Mouse (Mus musculus) embryonic facial prominence, embryonic 14.5 days (tissue): Measurements from ENCODE around the gene Pdzd2. TPM values are rescaled to one million over a fixed set of nuclear protein-coding genes. Genes with fewer than 3 reads are reported as not detected.

Experiments used
- ATAC-seq: fragments of 200-750 bp; cut with Nextera tagmentation; 2 replicates; pipeline ENCODE4 v1.8.0; 2017; ENCODE audit warnings: low read depth, moderate number of reproducible peaks, moderate TSS enrichment
- DNase-seq: peaks from one replicate; pipeline ENCODE4 v3.0.0-alpha.2; 2015; ENCODE audit warnings: low spot score
- H3K27ac ChIP-seq: fragments of 300-500 bp; sonication (generic); replicated peaks from 2 replicates; pipeline ENCODE4 v1.5.1; 2014; ENCODE audit warnings: low read depth, mild to moderate bottlenecking, low read length, moderate library complexity
- H3K27me3 ChIP-seq: fragments of 300-500 bp; sonication (generic); replicated peaks from 2 replicates; pipeline ENCODE4 v1.6.1; 2014; ENCODE audit warnings: low read length; ENCODE audit not compliant: control insufficient read depth, insufficient read depth
- H3K36me3 ChIP-seq: fragments of 300-500 bp; sonication (generic); 2 replicates; pipeline ENCODE4 v1.6.1; 2014; ENCODE audit warnings: low read length, mixed read lengths; ENCODE audit not compliant: control insufficient read depth, insufficient read depth
- H3K4me1 ChIP-seq: fragments of 300-500 bp; sonication (generic); 2 replicates; pipeline ENCODE4 v1.6.1; 2014; ENCODE audit warnings: antibody characterized with exemption, low read length; ENCODE audit not compliant: control insufficient read depth, insufficient read depth
- H3K4me2 ChIP-seq: fragments of 300-500 bp; sonication (generic); 2 replicates; pipeline ENCODE4 v1.6.1; 2014; ENCODE audit warnings: low read depth, mild to moderate bottlenecking, low read length, moderate library complexity, mixed read lengths
- H3K4me3 ChIP-seq: fragments of 300-500 bp; sonication (generic); 2 replicates; pipeline ENCODE4 v1.5.1; 2014; ENCODE audit warnings: low read depth, mild to moderate bottlenecking, low read length
- H3K9ac ChIP-seq: fragments of 300-500 bp; sonication (generic); 2 replicates; pipeline ENCODE4 v1.6.1; 2014; ENCODE audit warnings: low read depth, mild to moderate bottlenecking, low read length, moderate library complexity, mixed read lengths
- H3K9me3 ChIP-seq: fragments of 300-500 bp; sonication (generic); 2 replicates; pipeline ENCODE4 v1.6.1; 2016; ENCODE audit warnings: low read length; ENCODE audit not compliant: control insufficient read depth
- WGBS: fragments of 180-500 bp; shearing (Covaris S2); extraction: QIAGEN DNeasy Blood & Tissue Kit; methylation state at CpG from one replicate; pipeline ENCODE4 v1.1.7; 2014; 5-methylcytosine and 5-hydroxymethylcytosine counted together
- polyA plus RNA-seq: library from polyadenylated mRNA; unstranded; fragments of >200 nt; fragmentation: Nextera tagmentation; extraction: Ambion mirVana; gene quantifications from 2 replicates; pipeline ENCODE4 v1.2.1, GENCODE M21; 2014

The Pdzd2 gene
- polyA plus RNA-seq, 1 experiment from 2014 or later, result 28.0 TPM

GRCm38 (mm10) chr15:12346916-12347315 is 392.8 kb downstream of the Pdzd2 start:
- whole genome bisulfite sequencing, result 90% methylated on average over 3 of the region's 3 CpGs
- DNase-seq, result no peak
- H3K27ac ChIP-seq, result no peak overlapping the region
- peaks cover 61% of the 10 kb centered on the region for H3K36me3 ChIP-seq
- H3K27me3 ChIP-seq, result no peaks in the 10 kb centered on the region
- no peaks in the 10 kb centered on the region for H3K4me1 ChIP-seq
- no peak overlapping the region for H3K4me3 ChIP-seq
- H3K4me2 ChIP-seq, result no peak overlapping the region
- no peak for ATAC-seq
- no peaks in the 10 kb centered on the region for H3K9me3 ChIP-seq
- H3K9ac ChIP-seq, result no peak overlapping the region

GRCm38 (mm10) chr15:12341401-12341758 is 398.3 kb downstream of the Pdzd2 start:
- Histone ChIP-seq H3K4me2 (no peak overlapping the region), H3K27ac (peak overlapping the region; percentile 22; the same call in 1 of the 2 replicates), H3K4me3 (no peak overlapping the region), H3K4me1 (0 out of 2 replicates have a peak, but pooled peaks cover 5% of the 10 kb centered on the region), H3K27me3 (no peaks in the 10 kb centered on the region), H3K9me3 (no peaks in the 10 kb centered on the region), H3K9ac (no peak overlapping the region), H3K36me3 (peaks cover 34% of the 10 kb centered on the region)
- ATAC-seq (peak; percentile 86), DNase-seq (peak; percentile 55)
- WGBS, result 52% methylated on average over 4 of the region's 4 CpGs

- DNase-seq (no peak), ATAC-seq (no peak)
- Histone ChIP-seq H3K4me1 (0 out of 2 replicates have a peak, but pooled peaks cover 5% of the 10 kb centered on the region), H3K27me3 (no peaks in the 10 kb centered on the region), H3K9ac (no peak overlapping the region), H3K4me2 (no peak overlapping the region), H3K4me3 (no peak overlapping the region), H3K36me3 (peaks cover 28% of the 10 kb centered on the region), H3K27ac (peak overlapping the region; percentile 22; the same call in 1 of the 2 replicates), H3K9me3 (no peaks in the 10 kb centered on the region)
- 69% methylated on average over 5 of the region's 5 CpGs for WGBS
Measured at GRCm38 (mm10) chr15:12340536-12341400, 399.0 kb downstream of the Pdzd2 start.

GRCm38 (mm10) chr15:12337779-12338137 is 402.0 kb downstream of the Pdzd2 start:
- DNase-seq, result no peak
- Histone ChIP-seq H3K4me3 (no peak overlapping the region), H3K9me3 (no peaks in the 10 kb centered on the region), H3K27me3 (no peaks in the 10 kb centered on the region), H3K4me2 (no peak overlapping the region), H3K4me1 (0 out of 2 replicates have a peak, but pooled peaks cover 5% of the 10 kb centered on the region), H3K27ac (no peak overlapping the region), H3K9ac (no peak overlapping the region), H3K36me3 (peaks cover under 1% of the 10 kb centered on the region; the same call in 1 of the 2 replicates)
- WGBS, result 53% methylated on average over 3 of the region's 3 CpGs
- no peak for ATAC-seq

- no peaks in the 10 kb centered on the region for H3K27me3 ChIP-seq
- H3K36me3 ChIP-seq, result no peaks in the 10 kb centered on the region
- H3K4me2 ChIP-seq, result no peak overlapping the region
- H3K4me3 ChIP-seq, result no peak overlapping the region
- no peak overlapping the region for H3K9ac ChIP-seq
- no peak overlapping the region for H3K27ac ChIP-seq
- DNase-seq (no peak), ATAC-seq (no peak)
- 86% methylated on average over 4 of the region's 4 CpGs for WGBS
- no peaks in the 10 kb centered on the region for H3K9me3 ChIP-seq
- H3K4me1 ChIP-seq, result 0 out of 2 replicates have a peak, but pooled peaks cover 5% of the 10 kb centered on the region
Measured at GRCm38 (mm10) chr15:12337030-12337778, 402.5 kb downstream of the Pdzd2 start.

- H3K4me2 ChIP-seq, result no peak overlapping the region
- no peaks in the 10 kb centered on the region for H3K36me3 ChIP-seq
- H3K4me1 ChIP-seq, result peaks cover 13% of the 10 kb centered on the region
- 87% methylated on average over 4 of the region's 4 CpGs for WGBS
- no peak overlapping the region for H3K4me3 ChIP-seq
- DNase-seq, result no peak
- H3K9ac ChIP-seq, result no peak overlapping the region
- no peaks in the 10 kb centered on the region for H3K9me3 ChIP-seq
- H3K27ac ChIP-seq, result no peak overlapping the region
- ATAC-seq, result no peak
- H3K27me3 ChIP-seq, result no peaks in the 10 kb centered on the region
Measured at GRCm38 (mm10) chr15:12334381-12334780, 405.3 kb downstream of the Pdzd2 start.

- no peak for ATAC-seq
- Histone ChIP-seq H3K4me3 (no peak overlapping the region), H3K27me3 (no peaks in the 10 kb centered on the region), H3K4me2 (no peak overlapping the region), H3K27ac (no peak overlapping the region; the same call in 1 of the 2 replicates), H3K36me3 (no peaks in the 10 kb centered on the region), H3K4me1 (peaks cover 14% of the 10 kb centered on the region), H3K9ac (no peak overlapping the region), H3K9me3 (no peaks in the 10 kb centered on the region)
- 38% methylated on average over 1 of the region's 1 CpGs for WGBS
- DNase-seq, result no peak
Measured at GRCm38 (mm10) chr15:12331300-12331699, 408.4 kb downstream of the Pdzd2 start.

GRCm38 (mm10) chr15:12330892-12331291 is 408.8 kb downstream of the Pdzd2 start:
- Histone ChIP-seq H3K9ac (no peak overlapping the region), H3K4me3 (no peak overlapping the region), H3K27me3 (no peaks in the 10 kb centered on the region), H3K36me3 (0 out of 2 replicates have a peak, but pooled peaks cover 2% of the 10 kb centered on the region), H3K9me3 (no peaks in the 10 kb centered on the region), H3K27ac (peak overlapping the region; percentile 21; the same call in 1 of the 2 replicates), H3K4me1 (peaks cover 18% of the 10 kb centered on the region), H3K4me2 (no peak overlapping the region)
- ATAC-seq (peak; percentile 47; the same call in 1 of the 2 replicates), DNase-seq (peak; percentile 44)
